Mouse (Mus musculus) cortical plate, adult 2 months (tissue): ENCODE results near the gene Nostrin.

Experiments used
- CTCF ChIP-seq: fragments of 200-500 bp; IDR thresholded peaks from 2 replicates; pipeline ENCODE4 v1.5.1; 2011; ENCODE audit warnings: mild to moderate bottlenecking, control low read depth, low read length; ENCODE audit not compliant: insufficient read depth; ENCODE audit errors: extremely low read depth
- POLR2A ChIP-seq: fragments of 200-500 bp; IDR thresholded peaks from 2 replicates; pipeline ENCODE4 v1.6.1; 2011; ENCODE audit warnings: mild to moderate bottlenecking, low read length, control low read depth; ENCODE audit not compliant: insufficient read depth; ENCODE audit errors: extremely low read depth

DNA sequence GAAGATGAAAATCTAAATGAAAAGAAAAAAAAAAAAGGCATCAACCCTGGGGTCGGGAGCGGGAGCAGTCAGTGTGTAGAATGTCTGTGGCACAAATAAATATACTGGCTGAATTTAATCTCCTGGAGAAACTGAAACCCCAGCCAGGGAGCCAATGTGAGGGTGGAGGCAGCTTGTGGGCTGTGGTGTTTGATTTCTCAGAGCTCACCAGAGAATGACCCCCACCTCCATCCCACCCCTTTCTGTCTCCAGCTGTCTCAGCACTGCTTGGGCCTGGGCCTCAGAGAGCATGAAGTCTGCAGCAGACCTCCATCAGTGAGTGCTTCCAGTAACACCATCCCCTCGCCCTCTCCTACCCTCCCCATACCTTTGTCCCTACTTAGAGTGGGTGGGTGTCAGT is 20.3 kb downstream of the Nostrin start:
- TF ChIP-seq POLR2A, result no peak
- TF ChIP-seq CTCF, result no peak
